Mouse (Mus musculus) heart, adult 18-20 months (tissue): Measurements from ENCODE around the gene Naip2. TPM values are rescaled to one million over a fixed set of nuclear protein-coding genes. Genes with fewer than 3 reads are reported as not detected.
A peak's percentile ranks its signal among the peaks of the same experiment; 100 is the strongest.
"Not testable (repeated sequence)": the region's sequence is repeated elsewhere in the genome, so short reads cannot be mapped to it uniquely, and the experiment has no call there.

Experiments used
- DNase-seq, 2 experiments: peaks; one replicate each; pipeline ENCODE4 v3.0.0; 2021 to 2022; ENCODE audit warnings: mixed read lengths in 1 of 2
- long read RNA-seq, 2 experiments: library from polyadenylated mRNA; stranded (forward); transcript quantifications; one replicate each; pipeline ENCODE4 v2.0.0; 2021
- total RNA-seq, 2 experiments: library from RNA; stranded (reverse); gene quantifications; 2 replicates each; pipeline ENCODE4 v1.2.3; 2021

Naip2 gene
- under 1 TPM; 0.74 to 0.90 TPM for total RNA-seq
- long read RNA-seq, experiment 1, result 0 reads
- long read RNA-seq, experiment 2, result 0 reads

DNA sequence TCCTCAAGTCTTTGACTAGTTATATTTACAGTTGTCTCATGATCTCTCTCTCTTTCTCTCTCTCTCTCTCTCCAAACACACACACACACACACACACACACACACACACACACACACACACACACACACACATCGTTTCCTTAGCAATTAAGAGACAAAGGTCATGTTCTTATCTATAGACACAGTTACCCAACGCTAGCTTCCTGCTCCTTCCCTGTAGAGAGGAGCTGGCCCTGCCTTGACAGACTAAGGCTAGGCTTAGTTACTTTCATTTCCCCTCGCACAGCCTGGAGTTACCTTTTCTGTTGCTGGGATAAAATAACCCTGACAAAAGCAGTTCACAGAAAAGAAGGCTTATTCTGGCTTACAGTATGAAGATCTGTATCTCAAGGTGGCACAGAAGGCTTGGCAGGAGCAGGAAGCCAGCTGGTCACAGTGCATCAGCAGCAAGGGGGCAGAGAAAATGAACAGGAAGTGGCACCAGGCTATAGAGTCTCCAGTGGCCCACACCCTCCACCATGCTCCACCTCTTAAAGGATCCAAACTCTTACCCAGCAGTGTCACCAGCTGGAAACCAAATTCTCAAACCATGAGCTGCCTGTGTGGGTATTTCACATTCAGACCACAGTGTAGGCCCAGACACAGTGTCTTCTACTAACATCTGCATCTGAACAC, at the start of gene Naip2:
Gene Naip2, minus strand, starts transcription at position 434 of the 675 bp plus-strand sequence.
- DNase-seq, result peak; percentile 6 to 38

DNA sequence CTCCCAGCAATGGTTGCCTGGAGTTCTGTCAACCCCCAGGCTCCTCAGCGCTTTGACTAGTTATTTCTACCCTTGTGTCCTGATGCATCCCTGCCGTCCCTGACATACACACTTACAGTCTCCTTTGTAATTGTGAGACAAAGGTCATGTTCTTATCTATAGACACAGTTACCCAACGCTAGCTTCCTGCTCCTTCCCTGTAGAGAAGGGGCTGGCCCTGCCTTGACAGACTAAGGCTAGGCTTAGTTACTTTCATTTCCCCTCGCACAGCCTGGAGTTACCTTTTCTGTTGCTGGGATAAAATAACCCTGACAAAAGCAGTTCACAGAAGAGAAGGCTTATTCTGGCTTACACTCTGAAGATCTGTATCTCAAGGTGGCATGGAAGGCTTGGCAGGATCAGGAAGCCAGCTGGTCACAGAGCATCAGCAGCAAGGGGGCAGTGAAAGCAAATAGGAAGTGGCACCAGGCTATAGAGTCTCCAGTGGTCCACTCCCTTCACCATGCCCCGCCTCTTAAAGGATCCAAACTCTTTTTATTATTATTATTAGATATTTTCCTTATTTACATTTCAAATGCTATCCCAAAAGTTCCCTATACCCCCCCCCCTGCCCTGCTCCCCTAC, 45.1 kb upstream of the Naip2 start:
- peak; percentile 6 to 12 for DNase-seq

DNA sequence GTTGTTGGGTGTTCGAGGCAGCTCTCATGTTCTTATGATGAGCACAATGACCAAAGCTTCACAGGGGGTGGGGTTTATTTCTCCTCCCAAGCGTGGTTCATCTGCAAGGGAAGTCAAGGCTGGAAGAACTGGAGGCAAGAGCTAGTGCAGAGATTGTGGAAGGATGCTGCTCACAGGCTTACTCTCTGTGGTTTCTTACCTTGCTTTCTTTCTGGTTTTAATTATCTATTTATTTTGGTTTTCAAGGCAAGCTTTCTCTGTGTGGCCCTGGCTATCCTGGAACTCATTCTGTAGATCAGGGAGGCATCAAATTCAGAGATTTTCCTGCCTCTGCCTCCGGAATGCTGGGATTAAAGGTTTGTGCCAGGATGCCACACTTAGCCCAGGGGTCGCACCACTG, 44.3 kb upstream of the Naip2 start, which contains the start of gene Naip5:
Gene Naip5, minus strand, starts transcription at position 101 of the 400 bp plus-strand sequence.
- not testable (repeated sequence) for DNase-seq

DNA sequence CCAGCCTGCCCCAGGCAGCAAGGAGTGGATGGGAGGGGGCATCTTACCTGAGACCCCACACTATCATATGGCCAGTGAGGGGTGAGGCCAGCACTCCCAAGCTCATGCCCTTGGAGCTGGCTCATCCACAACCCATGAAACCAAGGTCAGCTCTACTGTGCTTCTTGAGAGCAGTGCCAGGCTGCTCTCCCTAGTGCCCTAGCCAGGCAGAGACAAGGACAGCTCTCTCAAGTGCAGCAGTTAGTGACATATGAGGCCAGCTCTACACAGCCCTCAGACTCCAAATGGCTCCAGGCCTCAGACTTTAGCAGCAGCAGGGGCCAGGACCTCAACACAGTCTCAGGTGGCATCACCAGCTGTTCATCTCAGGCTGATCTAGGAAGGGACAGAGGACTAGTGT, 41.8 kb upstream of the Naip2 start:
- DNase-seq, result no peak

DNA sequence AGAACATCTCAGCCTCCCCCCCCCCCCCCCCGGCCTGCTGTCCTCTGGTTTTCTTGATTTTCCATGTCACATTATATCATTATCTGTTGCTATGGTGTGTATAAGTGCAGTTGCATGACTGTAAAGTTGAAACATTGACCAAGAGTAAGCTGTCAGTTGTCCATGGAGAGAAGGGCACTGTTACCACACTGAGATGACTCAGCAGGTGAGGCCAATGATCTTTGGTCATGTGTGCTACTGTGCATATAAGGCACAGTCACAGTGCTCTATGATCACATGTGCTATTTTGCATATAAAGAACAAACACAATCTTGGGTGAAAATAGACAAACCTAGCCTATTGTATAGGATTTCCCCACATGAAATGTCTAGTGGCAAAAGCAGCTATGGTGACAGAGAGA, 11.8 kb upstream of the Naip2 start:
- DNase-seq, result not testable (repeated sequence)

DNA sequence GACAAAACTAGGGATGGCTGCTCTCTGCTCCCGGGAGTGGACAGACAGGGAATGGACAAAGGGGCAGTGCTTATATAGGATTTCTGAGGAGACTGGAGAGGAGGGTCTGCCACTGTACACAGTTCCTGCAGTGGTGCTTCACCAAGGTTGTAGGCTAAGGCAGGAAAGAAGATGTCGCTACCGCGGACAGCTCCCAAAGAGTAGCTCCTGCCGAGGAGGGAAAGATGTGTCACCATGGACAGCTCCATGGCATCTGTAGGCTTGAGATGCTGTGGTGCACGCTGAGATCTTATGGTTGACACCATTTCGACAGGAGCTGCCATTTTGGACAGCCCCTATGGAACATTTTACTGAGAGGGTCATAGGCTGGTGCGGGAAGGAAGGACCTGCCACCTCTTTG, 8.6 kb upstream of the Naip2 start:
- peak; percentile 18 to 60 for DNase-seq

DNA sequence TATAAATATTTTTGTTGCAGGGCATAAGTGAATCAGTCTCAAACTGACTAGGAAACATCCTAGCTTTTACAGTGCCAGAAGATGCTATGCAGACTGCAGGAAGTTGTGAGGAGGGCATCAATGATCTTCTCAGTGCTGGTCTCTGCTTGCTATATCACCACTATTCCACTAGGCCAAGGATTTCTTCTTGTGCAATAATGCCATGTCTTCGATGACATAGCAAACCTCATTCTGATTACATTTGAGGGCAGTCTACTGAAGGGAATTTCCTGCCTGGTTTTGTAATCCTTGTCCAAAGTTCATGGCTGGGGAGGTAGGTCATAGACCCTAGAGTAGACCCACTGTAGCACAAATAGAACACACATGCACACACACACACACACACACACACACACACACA, 1.4 kb upstream of the Naip2 start:
- no peak for DNase-seq

DNA sequence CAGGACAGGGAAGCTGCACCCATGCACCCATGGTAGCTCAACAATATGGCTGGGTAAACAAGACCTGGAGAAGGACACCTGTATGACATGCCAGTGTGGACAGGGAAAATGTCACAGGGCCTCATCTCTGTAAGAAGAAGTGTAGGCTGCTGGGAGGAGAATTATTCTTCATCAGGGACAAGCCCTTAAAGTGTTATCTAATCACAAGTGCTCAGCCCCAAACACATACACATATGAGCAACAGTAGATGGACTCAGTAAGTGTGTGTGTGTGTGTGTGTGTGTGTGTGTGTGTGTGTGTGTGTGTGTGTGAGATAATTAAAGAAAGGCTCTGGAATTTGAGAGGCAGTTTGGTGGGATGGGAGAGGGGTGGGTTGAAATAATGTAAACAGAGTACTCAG, 1.1 kb downstream of the Naip2 start:
- DNase-seq, result no peak

DNA sequence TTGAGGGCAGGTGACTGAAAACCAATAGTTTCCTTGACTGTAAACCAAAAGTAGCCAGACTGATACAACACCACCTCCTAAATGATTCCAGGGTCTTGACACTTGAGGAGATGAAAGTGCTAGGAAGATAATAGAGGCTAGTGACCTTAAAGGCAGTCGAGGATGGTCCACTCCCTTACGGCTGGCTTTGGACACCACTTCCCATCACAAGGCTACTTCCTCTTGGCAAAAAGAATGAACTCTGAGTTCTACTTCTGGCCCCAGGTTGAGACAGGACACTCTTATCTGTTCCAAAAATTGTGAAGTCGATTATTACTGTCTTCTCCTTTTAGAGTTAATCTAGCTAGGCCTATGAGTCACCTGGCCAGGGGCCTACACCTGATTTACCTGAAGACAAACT, 6.5 kb downstream of the Naip2 start:
- DNase-seq, result no peak

DNA sequence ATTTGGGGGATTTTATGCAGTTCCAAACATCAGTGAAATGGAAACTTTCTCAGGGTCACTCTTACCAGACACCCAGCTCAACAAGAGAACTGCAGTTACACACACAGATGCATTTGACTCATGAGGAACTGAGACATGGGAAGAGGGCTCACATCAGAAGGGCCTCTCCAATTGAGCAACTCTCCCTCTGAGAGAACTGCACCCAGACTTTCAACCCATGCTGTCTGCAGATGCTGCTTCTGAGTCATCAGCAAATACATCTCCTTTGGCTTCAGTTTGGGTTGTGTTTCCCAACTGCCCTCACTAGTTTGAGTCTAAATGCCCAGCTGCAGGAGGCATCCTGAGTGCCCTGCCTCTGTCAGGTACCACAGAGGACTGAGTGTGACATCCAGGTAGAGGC, 18.8 kb downstream of the Naip2 start:
- DNase-seq, result not testable (repeated sequence)

DNA sequence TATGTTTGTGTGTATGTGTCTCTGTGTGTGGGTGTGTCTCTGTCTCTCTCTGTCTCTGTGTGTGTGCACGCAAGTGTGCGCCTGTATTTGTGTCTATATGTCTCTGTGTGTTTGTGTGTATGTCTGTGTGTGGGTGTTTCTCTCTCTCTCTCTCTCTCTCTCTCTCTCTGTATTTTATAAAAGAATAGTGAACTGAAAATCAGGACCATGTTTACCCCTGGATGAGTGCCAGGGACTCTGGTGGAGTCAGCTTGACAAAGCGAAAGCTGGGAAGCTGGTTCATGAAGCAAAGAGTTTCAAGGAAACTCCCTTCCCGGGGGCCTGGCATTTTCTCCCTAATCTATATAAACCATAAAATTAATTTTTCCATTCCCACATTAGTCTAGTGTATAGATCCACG, 27.5 kb downstream of the Naip2 start:
- DNase-seq, result peak in 1 of 2 experiments; percentile 4

DNA sequence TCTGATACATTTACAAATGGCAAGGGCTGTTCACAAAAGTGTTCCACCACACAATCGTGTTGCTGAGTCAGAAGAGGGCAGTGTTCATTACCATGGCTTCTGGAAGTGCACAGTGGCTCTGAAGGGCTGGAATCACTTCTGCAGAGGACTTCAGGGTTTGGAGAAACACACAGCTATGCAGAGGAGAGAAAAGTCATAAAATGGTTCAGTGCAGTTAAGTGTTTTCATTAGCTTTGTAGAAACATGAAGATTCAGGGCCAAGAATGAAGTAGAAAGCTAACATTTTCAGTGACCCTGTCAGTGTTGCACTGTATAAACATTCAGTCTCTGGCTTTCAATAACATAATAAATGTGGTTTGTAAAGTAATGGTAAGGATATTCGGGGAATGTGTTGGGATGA, 35.5 kb downstream of the Naip2 start:
- not testable (repeated sequence) for DNase-seq

DNA sequence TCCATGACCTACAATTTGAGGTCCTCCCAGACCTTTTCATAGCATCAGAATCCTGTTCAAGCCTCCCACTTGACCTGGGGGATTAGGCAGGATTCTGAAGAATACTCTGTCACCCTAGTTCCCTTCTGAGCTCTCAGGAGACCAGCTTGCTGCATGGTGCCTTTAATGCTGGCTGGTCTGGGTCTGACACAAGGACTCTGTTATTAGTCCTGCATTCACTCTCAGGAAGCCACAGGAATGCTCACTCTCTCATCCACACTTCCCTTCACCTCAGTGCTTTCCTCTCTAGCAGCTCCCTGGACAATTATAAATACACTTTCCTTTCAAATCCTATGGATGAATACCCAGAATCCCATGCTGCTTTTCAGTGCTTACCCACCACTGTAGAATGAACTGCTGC, 39.4 kb downstream of the Naip2 start:
- not testable (repeated sequence) for DNase-seq

DNA sequence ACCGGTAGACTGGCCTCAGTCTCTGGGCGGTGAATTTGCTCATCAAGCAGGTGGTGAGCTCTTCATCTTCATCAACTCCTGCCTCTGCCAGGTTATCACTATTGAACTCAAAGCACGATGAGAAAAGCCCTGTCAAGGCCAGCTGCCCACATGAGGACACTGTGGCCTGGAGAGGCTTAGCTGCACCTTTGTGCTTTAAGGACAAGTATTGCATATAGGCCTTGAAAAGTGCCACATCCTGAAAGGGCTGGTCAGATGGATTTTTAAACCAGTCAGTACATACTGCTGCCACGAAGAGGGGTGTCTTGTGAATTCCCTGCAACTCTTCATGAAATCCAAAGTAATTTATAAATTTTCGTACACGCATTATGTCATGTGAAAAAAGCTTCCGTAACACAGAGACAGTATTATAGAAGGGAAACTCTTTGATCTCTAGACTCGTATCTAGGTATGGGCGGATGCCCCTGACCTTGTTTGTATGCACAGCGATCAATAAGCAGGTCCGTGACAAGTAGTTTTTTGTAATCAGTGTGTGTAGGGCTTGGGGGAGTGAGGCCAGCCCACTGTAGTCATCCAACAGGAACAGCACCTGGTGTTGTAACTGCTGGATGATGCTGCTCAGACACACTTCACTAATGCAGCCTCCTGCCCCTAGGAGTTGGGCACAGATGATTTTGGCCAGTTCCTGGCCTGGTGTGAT, 40.6 kb downstream of the Naip2 start:
- not testable (repeated sequence) for DNase-seq

DNA sequence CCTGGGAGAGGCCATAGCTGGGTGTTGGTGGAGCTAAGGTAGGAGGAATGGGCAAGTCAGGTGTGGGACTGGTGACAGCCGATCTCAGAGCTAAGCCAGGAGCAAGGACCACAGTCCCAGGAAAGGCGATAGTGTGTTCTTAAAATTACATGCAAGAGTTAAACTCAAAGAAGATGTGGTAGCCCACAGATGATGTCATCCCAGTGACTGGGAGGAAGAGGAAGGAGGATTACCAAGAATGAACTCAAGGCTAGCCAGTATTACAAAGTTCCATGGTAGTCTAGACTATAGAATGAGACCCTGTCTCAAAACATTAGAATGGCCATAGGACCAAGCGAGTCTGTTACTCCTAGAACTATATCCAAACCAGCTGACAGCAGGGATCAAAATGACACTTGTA, 45.3 kb downstream of the Naip2 start:
- no peak for DNase-seq

DNA sequence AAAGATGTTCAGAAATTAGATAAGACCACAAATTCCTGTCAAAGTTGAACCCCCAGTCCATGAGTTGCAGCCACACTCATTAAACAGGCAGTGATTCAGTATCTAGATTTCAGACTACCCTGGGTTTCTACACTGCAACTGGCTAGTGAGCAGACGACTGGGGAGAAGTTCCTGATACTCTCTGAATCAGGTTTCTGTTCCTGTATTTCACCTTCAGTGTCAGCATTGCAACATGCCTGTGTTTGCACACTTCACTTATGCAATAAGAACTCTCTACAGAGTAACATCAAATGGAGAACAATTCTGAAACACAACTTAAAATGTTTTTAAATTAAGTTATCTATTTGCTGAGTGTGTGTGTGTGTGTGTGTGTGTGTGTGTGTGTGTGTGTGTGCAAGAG, 49.2 kb downstream of the Naip2 start:
- peak in 1 of 2 experiments; percentile 27 for DNase-seq

DNA sequence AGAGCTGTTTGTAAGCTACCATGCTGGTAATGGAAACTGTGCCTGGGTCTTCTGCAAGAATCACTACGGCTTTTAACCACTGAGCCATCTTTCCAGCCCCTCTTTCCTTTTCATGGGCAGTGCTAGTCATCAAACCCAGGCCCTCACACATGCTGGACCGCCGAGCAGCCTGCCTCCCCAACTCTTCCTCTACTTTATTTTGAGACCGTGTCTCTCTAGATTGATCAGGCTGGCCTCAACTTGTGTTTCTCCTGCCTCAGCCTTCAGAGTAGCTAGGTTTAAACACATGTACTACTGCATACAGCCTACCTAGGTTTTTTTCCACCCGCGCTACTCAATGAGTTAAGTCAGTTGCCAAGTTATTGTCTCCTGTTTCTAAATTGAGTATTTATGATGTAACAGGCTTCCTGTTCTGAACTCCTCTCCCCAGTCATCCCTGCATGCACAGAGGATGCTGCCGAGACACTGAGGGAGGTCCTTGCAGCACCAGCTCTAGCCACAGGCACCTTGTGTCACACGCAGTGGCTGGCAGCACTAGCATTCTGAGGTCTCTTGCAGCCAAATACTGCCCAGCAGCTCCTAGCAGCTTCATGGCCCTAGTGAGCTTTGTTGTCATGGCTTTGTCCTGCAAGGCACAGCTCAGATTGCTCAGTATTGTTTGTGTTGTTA, 60.1 kb downstream of the Naip2 start:
- DNase-seq, result no peak

DNA sequence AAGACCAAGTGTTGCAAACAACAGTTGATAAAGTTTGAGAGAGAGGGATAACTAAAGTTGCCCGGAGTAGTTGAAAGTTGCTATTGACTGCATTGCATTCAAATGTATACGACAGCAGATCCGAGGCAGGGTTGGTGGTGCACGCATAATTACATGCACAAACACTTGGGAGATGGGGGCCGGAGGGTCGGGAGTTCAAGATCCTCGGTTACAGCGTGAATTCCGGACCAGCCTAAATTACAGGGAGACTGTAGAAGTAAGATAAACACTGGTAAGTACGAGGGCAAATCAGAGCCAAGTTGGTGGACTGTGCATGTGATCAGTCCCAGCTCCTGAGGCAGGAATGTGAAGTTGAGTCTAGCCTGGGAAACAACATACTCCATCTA, 76.6 kb downstream of the Naip2 start:
- peak in 1 of 2 experiments; percentile 7 for DNase-seq

DNA sequence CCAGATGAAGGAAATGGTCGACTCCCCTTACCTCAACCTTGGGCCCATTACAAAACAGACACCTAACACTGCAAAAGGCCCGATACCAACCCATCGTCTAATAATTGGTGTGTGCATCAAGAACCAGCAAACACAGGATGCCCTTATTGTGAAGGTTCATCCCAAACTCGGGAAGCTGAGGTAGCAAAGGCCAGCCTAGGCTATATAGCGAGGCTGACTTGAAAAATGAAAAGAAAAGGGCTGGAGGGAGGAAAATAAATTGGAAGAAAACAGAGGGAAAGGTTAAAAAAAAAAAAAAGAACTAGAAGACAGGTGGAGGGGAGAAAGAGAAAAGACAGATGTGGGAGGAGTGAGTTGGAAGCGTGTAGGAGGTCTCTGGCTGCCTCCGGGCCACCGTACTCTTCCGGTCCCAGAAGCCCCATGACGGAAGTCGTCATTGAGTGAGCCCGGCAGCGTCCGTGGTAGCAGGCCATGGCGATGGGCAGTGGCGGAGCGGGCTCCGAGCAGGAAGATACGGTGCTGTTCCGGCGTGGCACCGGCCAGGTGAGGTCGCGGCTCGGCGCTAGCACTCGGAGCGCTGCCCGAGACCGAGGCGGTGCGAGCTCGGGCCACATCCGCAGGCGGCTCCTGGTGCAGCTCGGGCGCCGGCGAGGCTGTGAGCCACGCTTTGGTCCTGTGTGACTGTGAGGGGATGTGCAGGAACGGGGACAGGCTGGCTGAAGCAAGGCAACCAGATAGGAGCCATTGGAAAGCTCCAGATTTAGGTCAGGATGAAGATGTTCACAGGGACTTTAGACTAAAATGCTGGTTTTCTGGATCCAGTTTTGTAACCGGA, 77.3 kb downstream of the Naip2 start, which contains the start of gene Smn1:
Gene Smn1, plus strand, starts transcription at position 430 of the 835 bp plus-strand sequence.
- peak; percentile 96 to 98 for DNase-seq

DNA sequence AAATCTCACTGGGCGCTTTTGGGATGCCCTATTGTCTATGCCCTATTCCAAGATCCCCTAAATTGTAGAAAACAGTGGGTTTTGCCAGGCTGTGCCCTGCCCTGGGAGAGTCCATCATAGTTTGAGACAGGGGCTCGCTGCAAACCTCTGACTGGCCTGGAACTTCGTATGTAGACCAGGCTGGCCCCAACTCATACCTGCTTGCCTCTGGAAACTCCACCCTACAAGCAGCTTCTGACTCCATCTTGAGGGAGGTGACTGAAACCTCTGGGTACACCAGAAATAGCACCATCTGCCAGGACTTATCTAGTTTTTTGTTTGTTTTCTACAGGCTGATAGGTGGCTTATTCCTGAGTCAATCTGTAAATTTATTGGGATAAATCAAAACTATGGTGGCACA, 77.9 kb downstream of the Naip2 start:
- DNase-seq, result no peak

DNA sequence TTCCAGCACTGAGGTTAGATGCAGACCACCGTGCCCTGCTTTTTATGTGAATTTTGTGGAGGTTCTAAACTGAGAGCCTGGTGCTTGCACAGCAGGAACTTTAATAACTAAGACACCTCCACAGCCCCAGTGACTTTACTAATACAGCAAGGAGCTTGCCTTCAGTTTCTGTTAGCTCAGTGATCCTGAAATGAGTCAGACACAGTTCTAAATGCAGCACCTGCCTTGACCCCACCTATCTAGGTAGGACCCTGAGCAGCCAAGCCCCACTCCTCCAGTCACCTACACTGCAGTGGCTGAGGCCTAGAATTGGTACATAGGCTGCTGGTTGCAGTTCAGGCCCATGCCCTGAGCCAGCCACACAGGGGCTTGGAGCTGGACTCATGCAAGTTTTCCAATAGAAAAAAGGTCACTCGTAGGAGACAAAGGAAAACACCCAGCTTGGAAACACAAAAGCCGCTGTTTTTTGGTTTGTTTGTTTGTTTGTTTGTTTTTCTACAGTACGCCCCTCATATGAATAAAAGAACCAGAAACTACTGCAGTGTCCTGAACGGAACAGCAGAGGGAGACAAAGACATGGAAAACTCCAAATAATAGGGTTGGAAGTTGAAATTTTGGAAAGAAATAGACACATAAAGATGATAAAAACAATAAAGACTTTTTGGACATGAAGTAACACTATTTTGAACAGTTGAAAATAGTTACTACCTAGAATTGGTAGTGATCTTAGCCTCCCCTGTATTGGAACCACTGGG, 89.5 kb downstream of the Naip2 start:
- peak in 1 of 2 experiments; percentile 37 for DNase-seq
